Mouse (Mus musculus): ENCODE results near the gene Vamp9.

The Vamp9 gene

DNA sequence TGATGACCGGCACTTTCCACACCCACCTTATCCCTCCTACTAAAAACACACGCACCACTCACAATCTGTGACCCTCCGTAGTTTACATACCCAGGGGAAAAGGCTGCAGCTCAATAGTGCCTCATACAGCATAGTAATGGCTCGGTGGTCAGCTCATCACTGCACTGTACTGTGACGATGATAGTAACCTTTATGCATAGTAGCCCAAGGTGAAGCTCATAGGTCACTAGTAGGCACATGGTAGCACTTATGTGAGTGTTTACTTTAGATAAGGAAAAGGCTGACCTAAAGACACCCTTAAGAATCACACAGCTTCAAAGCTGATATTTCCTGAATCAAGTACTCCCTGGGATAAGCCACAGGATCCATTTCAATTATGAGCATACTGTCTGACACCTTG, 46.5 kb downstream of the Vamp9 start:
- DNase-seq: no peak

DNA sequence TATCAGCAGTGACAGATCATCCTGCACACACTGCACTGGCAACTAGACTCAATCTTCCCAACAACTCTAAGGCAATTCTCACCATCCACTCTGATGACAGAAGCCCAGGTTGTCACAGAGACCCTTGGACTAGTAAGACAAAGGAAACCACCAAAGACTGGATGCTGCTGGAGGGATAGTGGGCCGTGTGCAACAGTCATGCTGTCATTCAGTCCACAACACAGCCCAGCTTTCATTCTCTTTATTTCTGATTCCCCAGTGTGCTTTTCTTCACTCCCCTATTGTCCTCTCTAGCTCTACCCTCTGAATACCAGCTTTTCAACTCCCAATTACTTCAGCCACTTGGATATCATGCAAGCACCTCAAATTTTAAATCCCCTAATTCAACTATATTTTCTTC, 47.8 kb downstream of the Vamp9 start:
- no peak for DNase-seq

GRCm38 (mm10) chr5:99958666-99959065, 52.6 kb downstream of the Vamp9 start:
- DNase-seq: no peak

DNA sequence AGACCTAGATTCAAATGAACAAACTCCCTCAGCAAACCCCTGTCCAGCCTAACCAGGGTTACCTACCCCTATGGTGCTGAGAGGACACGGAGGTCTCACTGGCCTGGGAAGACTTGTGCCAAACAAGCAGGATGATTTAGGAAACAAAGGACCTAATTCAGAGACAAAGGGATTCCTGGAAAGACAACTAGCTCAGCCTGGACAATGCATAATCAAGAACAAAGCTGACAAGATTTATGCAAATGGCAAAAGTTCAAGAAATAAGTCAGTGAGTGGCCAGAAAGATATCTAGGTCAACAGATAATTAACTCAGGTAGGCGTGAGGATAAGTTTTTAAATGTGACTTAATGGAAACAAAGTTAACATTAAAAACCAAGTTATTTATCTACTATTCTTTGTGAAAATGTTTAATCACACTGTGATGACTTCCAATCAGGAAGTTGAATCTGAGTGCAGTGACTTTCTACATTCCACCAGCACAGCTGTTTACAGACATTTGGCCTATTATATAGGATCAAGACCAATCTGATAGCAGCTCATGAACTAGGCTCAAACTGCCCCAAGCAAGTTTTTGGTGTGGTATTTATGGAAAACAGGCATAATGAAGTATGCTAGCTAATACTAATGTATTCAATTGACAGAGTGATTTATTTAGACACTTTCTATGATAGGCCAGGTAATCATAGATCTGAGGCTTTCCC, 53.3 kb downstream of the Vamp9 start:
- no peak for DNase-seq

DNA sequence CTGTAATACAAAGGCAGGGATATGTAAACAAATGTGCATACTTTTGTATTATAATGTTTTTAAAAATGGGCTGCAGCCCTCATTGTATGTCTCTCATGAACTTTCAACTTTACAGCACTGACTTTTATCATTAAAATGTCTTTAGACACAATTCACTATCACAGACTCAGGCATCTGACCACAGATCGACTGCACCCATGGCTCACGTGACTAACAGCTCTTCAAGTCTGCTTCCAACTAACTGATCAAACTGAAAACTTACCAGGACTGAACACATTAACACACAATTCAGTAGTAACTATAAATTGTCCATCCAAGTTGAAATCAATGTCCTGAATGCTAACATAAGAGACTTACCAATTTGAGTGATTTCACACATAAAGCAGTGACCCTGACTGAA, 53.9 kb downstream of the Vamp9 start:
- DNase-seq: no peak

- no peak for DNase-seq
Observed at GRCm38 (mm10) chr5:99973941-99974340, 67.9 kb downstream of the Vamp9 start.

DNA sequence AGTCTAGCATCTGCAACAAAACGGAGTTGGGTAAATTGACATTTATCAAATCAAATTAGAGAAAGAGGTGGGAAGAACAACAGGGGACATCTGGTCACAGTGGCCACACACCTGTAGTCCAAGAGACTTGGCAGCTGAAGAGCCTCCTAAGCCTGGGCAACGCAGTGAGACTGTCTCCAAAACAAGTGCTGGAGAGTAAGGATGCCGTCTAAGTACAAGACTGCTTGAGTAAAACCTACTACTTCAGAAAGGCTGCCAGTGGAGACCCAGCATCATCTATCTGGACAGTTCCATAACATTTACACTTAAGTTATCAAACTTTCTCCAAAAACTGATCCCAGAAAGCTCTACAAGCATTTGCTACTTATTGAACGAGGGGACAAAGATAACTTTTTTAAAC, 69.0 kb downstream of the Vamp9 start:
- no peak for DNase-seq

GRCm38 (mm10) chr5:99975776-99976175, 69.7 kb downstream of the Vamp9 start:
- DNase-seq: no peak

DNA sequence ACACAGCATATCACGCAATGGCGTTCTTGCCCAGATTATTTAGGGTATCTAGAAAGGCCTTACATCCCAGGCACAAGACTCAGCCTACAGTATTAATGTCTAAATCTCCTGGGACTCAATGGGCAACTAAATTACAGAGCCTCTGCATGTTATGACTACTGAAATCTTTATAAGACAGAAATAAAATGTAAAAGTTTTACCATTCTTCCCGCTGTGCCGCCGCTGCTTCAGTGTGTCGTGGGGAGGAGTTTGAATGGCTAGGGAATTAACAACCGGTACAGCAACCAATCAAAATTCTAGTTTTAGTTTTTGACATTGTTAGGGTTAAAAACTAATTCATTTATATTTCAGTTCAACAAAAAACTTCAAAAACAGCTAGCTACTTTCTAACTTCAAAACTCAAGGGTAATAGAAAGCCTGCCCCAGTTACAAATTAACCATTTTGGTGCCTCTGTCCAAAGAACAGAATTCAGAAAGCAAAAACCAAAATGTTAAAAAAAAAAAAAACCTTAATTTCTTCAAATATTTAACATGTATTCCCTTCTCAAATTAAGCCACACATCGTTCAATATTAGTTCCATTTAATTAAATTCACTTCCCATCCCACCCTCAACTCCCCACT, 70.4 kb downstream of the Vamp9 start:
- no peak for DNase-seq

- DNase-seq: peak; percentile 66
Observed at GRCm38 (mm10) chr5:99977516-99978301, 71.7 kb downstream of the Vamp9 start.

DNA sequence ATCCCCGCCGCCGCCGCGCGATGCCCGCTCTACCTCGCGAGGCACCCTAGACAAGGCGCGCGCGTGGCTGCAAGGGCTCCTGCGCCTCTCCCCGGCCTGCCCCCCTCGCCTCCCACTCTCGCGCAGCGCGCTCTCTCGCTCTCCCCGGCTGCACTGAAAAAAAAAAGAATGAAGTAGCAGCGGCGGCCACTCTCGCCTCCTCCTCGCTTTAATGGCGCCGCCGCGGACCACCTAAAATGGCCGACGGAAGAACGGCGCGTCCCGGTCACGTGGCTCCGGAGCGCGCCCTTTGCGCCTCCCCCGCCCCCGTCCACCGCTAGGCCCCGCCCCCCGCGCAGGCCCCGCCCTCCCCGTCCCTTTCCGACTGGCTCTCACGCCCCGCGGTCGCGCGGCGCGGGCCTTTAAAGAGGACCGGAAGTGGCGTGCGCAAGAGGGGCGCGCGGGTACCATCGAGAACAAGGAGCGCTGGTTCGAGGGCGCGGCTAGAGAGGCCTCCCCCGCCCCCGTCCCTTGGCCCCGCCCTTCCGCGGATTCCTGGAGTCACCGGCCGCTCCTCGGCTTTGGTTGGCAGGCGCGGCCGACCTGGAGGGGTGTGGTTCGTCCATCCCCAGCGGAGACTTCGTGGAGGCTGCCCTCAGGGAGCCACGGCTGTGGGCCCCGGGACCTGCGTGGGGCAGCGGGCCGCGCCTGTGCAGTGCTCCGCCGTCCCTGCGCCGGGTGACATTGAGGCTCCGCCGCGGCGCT, 72.8 kb downstream of the Vamp9 start, which contains the start of the genes Hnrnpd and 4930524J08Rik:
Gene Hnrnpd, minus strand, starts transcription at position 240 of the 744 bp plus-strand sequence.
Gene 4930524J08Rik, plus strand, starts transcription at position 363 of the 744 bp plus-strand sequence.
- peak; percentile 92 for DNase-seq

- DNase-seq: no peak
Observed at GRCm38 (mm10) chr5:99983452-99984061, 77.5 kb downstream of the Vamp9 start.

DNA sequence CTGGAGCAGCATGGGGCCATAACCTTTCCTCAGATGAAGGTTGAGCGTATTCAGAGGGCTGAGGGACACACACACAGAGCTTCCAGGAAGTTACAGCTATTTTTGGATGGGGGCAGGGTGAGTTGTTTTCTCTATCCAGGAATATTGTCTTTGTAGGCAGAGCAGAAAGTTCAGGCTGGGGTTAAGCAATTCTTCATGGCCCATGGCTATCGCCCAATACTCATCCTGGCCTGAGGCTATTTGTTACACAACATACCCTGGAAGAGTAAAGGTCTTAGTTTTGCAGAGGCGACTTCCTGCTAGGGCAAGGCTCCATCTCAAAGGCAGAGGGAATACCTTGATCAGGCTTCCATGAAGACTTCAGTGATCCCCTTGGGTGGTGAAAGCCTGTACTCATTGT, 88.1 kb downstream of the Vamp9 start:
- no peak for DNase-seq

GRCm38 (mm10) chr5:99994680-99995079, 88.6 kb downstream of the Vamp9 start:
- no peak for DNase-seq

DNA sequence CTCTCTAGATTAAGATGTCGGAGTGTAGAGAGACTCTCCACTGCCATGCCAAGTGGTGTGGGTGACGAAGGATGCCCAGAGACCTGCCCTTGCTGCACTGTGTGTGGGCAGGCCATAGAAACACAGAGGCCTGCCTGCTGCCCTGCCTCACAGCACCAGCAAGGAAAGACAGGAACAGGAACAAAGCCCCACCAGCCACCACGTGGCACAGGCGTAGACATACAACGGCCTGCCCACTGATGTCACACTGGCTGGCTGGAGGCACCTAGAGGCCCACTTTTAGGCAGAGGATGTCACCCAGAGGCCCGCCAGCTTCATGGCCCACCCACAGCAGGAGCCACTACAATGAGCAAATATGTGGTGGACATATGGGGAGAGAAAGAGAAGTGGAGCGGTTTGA, 94.0 kb downstream of the Vamp9 start:
- no peak for DNase-seq

GRCm38 (mm10) chr5:100000500-100000899, 94.4 kb downstream of the Vamp9 start:
- DNase-seq: no peak
